Mouse (Mus musculus) retina, postnatal 7 days (tissue): ENCODE data around the gene 2310039H08Rik.
A peak's percentile ranks its signal among the peaks of the same experiment; 100 is the strongest.
"Not testable (repeated sequence)": the region's sequence is repeated elsewhere in the genome, so short reads cannot be mapped to it uniquely, and the experiment has no call there.

Experiments used
- DNase-seq: peaks from one replicate; pipeline ENCODE4 v3.0.0-alpha.2; 2012; ENCODE audit warnings: low read depth, low spot score

Gene 2310039H08Rik

DNA sequence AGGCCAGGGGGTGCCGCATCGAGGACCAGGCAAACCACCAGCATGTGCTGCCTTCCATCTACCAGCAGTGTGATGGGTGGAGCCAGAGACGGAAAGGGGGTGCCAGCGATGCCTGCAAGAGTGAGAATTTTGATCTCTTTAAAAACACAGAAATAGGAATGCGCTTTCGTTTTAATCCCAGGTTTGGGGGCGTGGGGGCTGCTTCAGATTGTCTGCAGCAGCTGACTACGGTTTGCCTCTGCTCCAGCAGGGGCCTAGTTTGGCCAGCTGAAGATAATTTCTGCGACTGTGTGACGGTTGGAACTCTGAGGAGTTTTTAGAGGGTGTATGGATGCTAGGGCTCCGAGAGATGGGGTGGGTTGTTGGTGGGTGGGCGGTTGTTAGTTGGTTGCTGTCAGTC, 13.7 kb upstream of the 2310039H08Rik start:
- no peak for DNase-seq

DNA sequence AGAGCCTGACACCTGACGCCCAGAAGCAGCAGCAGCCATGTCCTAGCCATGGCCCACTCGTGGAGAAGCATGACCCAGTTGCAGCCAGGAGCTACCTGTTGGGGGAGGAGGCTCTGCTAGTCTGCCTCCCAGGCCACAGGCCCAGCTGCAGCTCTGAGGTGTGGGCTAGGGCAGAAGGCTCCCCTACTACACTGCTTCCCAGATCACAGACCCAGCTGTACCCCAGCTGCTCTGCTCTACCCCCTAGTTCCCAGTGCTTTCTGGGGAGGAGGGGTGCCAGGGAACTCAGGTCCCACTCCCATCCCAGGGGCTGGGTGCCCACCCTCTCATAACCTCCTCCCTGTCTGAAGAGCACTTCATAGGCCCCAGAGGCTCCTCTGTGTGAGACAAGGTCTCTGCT, 8.9 kb upstream of the 2310039H08Rik start, which contains the start of gene Ptcra:
Gene Ptcra (minus strand): TSS at position 169 of the 400 bp plus-strand sequence.
- DNase-seq, result no peak

DNA sequence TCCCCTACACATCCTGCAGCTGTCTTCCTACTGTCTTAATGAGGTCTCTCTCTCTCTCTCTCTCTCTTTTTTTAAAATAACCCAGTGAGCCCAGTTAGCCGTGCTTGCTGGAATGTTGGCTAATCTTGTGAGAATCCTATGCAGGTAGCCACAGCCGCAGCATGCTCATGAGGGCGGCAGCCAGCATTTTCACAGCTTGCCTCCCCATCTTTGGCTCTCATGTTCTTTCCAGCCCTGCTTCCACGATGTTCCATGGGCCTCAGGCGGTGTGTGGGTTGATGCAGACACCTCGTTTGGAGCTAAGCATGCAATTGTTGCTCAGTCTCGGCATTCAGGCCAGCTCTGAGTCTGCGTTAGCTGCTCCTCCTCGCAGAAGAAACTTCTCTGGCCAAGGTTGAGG, 7.5 kb upstream of the 2310039H08Rik start:
- DNase-seq, result not testable (repeated sequence)

DNA sequence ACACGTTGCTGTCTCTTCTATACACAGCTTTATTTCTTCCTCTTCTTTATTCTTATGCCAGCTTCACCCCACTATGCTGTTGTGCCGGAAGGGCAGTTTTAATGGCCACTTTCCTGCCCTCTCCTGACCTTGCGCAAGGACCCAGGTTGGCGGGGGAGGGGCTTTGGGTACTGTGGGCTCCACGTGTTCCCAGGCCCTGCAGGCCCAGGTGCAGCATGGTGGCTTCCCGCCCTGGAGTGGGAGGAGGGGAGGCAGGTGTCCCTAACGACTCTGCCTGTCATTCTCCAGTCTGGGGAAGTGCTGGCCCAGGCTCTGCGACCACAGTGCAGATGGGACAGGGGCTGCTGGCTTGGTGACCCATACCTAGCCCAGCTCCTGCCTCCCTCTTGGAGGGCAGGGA, 4.6 kb upstream of the 2310039H08Rik start:
- no peak for DNase-seq

DNA sequence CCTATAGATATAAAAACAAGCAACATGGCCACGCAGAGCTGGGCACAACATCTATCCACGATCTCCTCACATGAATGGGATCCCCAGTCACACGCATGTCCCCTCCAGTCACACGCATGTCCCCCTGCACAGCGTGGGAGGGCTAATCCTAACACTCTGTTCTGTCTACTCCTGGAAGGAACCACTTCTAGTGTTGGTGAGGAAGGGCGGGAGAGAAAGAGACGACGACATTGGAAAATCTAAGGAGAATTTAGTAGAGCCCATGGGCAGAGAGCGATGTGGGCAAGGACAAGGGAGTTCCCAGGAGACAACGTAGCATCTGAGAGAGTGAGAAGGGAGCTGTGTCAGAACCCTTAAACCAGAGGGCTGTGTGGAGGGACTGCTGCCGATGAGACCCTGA, 1.9 kb upstream of the 2310039H08Rik start:
- no peak for DNase-seq

DNA sequence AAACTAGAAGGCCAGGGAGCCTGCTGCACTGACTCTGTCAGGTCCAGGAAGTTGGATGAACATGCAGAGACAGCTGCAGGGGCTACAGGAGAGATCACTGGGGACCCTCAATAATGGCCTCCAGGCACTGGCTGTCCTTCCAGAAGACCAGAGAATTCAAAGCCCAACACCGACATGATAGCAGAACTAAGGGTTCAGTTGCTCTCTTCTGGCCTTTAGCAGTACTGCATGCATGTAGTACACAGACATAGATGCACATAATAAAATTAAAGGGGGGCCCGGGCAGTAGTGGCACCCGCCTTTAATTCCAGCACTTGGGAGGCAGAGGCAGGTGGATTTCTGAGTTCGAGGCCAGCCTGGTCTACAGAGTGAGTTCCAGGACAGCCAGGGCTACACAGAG, 1.4 kb upstream of the 2310039H08Rik start:
- DNase-seq, result no peak

DNA sequence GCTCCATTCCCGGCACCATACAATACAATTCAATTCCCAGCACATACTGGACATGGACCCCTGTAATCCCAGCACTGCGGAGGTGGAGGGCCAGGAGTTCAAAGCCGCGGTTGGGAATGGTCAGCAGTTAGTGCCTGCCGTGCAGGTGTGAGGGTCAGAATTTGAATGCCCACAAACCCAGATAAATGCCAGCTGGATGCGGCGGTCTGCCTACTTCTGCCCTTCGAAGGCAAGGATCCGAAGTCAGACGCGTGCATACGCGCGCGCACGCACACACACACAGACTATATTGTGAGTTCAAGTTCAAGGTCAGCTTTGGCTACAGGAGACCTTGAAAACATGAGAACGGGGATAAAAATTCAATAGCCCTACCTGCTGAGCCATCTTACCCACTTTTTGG, 819 bp upstream of the 2310039H08Rik start:
- no peak for DNase-seq

DNA sequence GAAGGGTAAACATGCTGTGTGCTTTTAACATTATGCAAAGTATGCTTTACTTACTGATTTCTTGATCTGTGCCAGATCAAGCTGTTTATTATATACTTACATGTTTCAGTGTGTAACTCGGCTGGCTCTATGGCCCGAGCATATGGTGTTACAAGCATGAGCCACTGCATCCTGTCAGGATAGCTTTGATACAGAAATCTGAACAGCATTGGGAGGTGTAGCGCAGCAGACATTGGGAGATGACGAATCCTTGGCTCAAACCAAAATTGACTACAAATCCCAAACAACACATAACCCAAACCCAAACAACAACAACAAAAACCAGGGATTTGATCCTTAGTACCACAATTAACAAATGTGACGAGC, 414 bp upstream of the 2310039H08Rik start:
- no peak for DNase-seq

DNA sequence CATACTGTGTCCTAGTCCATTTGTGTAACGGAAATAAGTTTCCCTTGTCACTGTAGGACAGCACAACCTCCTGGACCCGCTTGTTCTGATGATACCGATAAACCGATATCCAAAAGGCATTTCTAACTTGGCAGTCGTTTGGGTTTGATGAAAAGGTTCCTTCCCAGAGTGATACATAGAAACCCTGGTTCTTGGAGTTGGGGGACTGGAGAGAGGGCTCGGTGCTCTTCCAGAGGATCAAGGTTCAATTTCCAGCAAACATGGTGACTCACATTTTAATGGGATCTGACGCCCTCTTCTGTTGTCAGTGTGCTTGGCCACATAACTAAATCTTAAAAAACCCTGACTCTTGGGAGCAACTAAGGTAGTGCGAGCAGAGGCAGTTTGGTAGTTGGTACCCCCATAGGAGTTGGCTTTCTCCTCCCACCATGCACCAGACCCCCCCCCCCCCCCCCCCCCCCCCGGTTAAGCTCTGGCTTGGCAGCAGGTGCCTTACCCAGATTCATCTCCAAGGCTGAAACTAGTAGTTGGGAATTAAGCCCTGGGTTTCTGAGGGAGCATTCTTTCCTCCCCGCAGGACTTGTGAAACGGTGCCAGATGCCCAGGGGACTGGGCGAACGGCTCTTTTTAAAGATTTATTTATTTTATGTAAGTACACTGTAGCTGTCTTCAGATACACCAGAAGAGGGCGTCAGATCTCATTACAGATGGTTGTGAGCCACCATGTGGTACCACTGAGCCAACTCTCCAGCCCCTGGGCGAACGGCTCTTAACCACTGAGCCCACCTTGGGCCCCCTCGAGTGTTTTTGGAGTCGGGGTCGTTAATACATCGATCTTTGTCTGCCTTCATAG, 1.1 kb downstream of the 2310039H08Rik start:
- DNase-seq, result no peak

DNA sequence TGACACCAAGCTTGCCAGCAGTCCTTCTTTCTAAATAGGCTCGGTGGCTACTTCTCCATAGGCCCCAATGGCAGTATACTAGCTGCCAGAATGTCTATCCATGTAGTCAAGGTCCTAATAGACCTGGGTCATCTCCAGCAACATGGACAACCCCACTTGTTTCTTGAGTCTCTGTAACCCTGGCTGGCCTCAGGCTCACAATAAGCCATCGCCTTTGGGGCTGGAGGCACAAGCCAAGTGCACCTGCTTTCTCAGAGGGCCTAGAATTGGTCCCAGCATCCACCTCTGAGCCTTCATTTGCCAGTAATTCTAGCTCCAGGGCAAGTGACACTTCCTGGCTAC, 1.7 kb downstream of the 2310039H08Rik start:
- DNase-seq, result no peak

DNA sequence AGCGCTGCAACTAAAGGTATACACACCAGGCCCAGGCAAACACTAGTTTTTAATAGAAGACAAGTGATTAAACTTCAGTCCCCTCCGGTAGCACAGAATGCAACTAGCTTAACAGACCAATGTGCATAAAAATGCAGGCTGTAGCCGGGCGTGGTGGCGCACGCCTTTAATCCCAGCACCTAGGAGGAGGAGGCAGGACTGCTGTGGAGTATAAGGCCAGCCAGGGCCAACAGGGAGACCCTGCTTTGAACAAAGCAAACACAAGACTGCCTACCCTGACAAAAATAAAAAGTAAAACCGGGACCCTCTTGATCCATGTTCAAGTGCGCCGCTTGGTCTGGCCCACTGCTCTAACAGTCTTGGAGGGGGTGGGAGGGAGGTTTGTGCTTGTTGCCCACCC, 2.6 kb downstream of the 2310039H08Rik start:
- no peak for DNase-seq

DNA sequence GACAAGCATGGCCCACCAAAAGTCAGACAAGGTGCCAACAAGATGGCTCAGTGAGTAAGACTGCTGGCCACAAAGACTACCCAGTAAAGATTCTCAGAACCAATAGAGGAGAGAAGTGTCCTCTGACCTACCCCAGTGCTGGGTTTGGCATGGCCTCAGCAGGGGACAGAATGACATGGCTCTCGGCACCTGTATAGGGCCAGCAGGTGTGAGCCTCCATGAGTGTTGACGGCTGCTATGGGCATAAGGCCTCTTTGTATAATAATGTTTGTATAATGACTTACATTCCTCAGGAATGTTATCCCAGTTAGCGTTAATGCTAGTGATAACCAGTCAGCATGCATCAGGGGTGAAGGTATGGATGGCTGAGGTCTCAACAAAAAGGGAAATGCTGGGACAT, 3.7 kb downstream of the 2310039H08Rik start:
- no peak for DNase-seq

DNA sequence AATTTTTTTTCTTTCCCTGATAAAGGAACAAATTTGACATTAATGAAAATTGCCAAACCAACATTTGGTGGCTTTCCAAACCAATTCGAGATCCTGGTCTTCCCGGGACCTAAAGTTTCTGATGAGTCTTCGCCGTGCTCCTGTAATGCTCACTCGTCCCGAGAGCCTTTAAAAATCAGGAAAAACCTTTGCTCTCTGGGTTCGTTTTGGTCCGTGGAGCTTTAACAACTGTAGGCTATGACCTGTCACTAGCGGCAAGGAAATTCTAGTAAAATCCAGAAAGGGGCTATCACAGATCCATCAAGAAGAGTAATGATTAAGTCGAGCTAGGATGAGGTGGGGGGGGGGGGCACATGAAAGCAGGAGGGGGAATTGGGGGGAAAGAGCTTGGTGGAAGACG, 9.4 kb downstream of the 2310039H08Rik start:
- DNase-seq, result no peak

DNA sequence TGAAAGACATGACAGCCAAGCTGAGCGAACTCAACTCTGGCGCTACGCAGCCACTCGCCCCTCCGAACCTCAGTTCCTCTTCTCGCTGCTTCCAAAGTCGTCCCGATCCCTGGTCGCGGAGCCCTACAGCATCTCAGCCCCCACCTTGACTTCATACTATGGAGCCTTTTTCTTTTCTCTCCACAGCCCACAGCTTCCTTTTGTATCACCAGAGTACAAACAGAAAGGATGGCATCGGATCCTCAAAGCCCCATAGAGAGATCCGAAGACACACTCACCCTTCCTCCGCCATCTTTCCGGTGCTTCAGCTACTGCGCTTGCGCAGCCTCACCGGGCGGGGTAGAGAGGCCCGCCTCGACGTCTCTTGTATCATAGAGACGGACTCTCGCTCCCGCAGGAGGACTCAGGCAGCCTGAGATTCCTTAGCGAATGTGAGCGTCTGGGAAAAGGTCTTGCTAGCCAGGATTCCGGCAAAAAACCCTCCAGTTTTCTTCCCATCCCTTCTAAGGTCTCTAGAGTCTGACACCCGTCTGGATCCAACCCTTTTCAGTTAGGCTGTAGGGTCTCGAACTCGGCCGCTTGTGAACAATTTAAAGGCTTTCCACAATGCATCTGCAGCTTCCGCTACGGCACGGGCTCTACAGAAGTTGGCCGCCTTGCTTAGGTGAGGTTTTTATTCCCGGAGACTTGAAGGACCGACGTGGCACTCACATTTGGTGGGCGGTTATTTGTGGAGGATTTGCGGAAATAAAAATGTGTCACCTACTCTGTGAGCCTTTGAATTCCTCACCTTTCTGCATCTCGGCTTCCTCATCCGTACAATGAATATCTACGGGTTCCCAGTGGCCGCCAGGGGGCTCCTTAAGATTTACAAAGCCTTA, 10.1 kb downstream of the 2310039H08Rik start, which contains the start of gene Rpl7l1:
Gene Rpl7l1 (minus strand): TSS at position 332 of the 881 bp plus-strand sequence.
- peak; percentile 87 for DNase-seq

DNA sequence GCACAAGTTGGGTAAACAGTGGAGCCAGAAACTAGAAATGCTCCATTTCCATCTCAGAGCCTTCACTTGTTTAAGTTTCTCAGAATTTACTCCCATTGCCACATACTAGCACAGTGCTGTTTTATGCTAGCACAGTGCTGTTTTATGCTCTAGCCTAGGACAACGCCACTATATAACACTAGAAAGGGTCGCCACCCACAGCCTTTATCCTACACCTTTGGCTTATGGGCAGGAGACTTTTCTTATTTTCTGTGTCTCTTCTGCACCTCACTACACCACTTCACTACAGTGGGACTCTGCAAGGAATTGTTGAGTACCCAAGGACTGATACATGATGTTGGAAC, 10.8 kb downstream of the 2310039H08Rik start:
- no peak for DNase-seq

DNA sequence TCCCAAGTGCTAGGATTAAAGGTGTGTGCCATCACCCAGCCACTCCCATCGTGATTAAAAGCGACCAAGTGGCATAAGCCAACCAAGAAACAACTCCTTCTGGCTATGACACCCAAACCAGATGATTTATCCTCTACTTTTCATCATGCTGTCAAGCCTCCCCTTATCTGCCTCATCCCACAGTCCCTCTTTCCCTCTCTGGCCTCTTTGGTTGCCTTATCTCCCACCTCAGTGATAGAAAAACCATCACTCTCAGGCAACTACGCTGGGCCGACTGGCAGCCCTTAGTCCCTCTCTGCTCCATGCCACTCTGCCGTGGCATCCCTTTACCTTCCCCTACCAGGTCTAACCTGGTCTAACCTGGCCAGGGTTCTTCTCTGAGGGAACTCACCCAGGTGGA, 14.5 kb downstream of the 2310039H08Rik start:
- DNase-seq, result no peak

DNA sequence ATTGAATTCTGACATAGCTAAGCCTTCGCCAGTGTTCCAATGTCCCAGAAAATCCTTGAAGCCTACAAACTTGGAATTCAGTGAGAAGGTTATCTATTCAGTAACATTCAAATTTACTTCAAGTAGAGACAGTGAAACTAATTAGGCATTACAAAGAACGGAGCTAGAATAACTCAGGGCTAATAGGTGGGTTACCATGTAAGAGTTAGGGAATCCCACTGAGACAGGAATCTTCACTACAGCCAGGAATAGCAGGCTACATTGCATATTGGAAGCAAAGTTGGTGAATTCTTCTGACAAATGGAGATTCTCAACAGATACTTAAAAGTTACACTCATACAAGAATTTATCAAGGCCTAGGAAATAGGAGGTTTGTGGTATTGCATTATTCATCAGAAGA, 15.5 kb downstream of the 2310039H08Rik start:
- not testable (repeated sequence) for DNase-seq

DNA sequence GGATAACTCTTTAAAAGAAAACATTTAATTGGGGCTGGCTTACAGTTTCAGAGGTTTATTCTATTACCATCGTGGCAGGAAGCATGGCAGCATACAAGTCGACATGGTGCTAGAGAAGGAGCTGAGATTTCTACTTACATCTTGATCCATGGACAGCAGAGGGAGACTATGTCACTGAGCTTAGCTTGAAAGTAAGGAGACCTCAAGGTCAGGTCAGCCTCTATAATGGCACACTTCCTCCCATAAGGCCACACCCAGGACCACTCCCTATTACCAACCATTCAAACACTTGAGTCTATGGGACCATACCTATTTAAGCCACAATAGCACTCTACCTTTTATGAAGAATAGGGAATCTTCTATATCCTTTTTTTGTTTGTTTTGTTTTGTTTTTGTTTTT, 20.5 kb downstream of the 2310039H08Rik start:
- no peak for DNase-seq

DNA sequence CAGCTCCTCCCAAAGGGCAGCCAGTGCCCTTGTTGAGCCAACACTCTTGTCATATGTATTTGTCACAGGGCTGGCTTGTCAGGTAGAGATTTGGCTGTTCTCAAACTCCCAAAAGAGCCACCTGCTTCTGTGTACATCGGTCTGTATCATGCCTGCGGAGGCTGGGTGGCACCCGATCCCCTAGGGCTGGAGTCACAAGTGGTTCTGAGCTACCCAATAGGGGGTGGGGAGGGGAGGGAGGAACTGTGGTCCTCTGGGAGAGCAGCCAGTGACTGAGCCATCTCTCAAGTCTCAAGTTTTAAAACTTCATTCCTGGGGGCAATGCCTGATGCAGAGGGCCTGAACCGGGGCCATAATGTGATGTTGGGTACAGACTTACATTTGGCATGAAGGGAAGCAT, 24.3 kb downstream of the 2310039H08Rik start:
- DNase-seq, result no peak

DNA sequence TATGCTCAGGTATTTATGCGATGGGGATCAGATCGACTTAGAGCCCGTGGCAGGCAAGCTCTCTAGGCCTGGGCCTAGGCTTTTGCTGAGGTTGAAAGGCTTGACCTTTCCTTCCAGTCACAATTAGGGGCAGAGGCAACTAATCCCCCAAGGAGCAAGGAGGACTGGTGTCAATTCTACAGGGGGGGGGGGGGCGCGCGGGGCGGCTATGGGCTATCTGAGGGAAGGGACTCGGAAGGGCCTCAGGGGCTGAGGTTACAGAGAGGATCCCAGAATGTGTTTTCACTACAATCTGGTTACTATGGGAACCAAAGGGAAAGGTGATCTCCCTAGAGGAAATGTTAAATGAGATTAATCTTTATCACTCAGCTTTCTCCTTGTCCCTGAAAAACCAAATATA, 25.0 kb downstream of the 2310039H08Rik start:
- DNase-seq, result no peak

DNA sequence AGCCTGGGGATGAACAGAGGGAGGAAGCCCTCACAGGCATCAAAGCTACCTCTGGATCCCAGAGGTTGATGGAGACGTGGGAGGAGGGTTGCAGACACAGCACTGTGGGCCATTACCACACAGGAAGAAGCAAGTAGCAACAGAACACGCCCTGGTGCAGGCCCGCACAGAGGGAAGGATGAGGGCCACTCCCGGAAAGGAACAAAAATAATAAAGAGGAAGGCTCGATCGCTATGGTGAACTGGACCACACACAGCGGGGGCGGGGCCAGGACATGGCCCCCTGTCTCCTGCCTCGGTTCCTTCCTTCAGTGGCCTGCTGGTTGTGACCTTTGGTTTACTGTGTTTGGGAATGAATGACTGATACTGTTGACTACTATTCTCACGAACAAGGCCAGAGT, 27.2 kb downstream of the 2310039H08Rik start:
- no peak for DNase-seq

DNA sequence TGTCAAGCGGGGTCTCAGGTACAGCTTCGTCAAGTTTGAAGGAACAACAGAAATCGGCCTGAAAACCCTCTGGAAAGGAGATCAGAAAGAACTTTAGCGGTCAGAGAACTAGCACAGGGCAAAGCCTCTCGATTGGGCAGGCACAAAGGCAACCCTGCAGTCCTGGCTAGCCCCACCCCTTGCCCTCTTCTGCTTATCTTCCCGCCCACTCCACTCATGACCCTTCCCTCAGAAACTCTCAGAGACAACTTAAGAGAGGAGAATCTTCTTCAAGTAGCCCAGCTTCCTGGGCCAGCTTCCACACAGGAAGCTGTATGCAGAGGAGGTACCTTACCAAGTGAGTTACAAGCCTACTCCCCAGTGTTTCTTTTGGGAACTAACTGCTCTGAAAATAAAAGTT, 29.3 kb downstream of the 2310039H08Rik start:
- no peak for DNase-seq

DNA sequence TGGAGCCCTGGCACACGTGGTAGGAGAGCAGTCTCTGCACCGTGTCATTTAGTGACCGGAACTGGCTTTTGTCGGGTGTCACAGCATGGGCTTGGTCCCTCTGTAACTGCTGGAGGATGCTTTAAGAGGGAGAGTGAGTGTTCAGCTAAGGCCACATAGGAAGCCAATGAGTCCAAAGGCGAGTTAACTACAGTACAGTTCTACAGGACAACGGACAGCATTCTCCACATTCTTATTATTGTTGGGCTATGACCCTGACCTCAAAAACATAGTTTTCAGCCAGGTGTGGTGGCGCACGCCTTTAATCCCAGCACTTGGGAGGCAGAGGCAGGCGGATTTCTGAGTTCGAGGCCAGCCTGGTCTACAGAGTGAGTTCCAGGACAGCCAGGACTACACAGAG, 35.9 kb downstream of the 2310039H08Rik start:
- DNase-seq, result no peak
